Mouse (Mus musculus) ES-E14 (cell line): ENCODE results near the gene Ppp2r5c.

ENCODE experiments used
- CHD2 ChIP-seq: IDR thresholded peaks from 2 replicates; pipeline ENCODE4 v1.6.1; 2014; ENCODE audit warnings: mild to moderate bottlenecking, low read depth, low read length, inconsistent platforms
- HCFC1 ChIP-seq: IDR thresholded peaks from 2 replicates; pipeline ENCODE4 v1.6.1; 2012; ENCODE audit warnings: low read length, inconsistent platforms, borderline replicate concordance; ENCODE audit not compliant: insufficient read depth
- ZC3H11A ChIP-seq: IDR thresholded peaks from 2 replicates; pipeline ENCODE4 v1.6.1; 2012; ENCODE audit warnings: low read depth, mild to moderate bottlenecking, inconsistent platforms, low read length, borderline replicate concordance

- TF ChIP-seq CHD2, result no peak
- TF ChIP-seq ZC3H11A, result no peak
- TF ChIP-seq HCFC1, result no peak
Observed at GRCm38 (mm10) chr12:110485585-110486331, 38.8 kb downstream of the Ppp2r5c start.
